Mouse (Mus musculus) intestine, embryonic 14.5 days (tissue): Measurements from ENCODE around the gene Ifrd2. TPM values are rescaled to one million over a fixed set of nuclear protein-coding genes. Genes with fewer than 3 reads are reported as not detected.

ENCODE experiments used
- ATAC-seq: fragments of 200-750 bp; cut with Nextera tagmentation; replicated peaks from 2 replicates; pipeline ENCODE4 v1.8.0; 2017; ENCODE audit warnings: low read depth, moderate number of reproducible peaks, moderate TSS enrichment, moderate library complexity; ENCODE audit not compliant: low FRiP score, low TSS enrichment
- DNase-seq: peaks from one replicate; pipeline ENCODE4 v3.0.0-alpha.2; 2018; ENCODE audit warnings: low spot score
- H3K27ac ChIP-seq: fragments of 300-500 bp; sonication (generic); 2 replicates; pipeline ENCODE4 v1.5.1; 2014; ENCODE audit warnings: low read depth, mild to moderate bottlenecking, control low read depth
- H3K27me3 ChIP-seq: fragments of 300-500 bp; sonication (generic); replicated peaks from 2 replicates; pipeline ENCODE4 v1.6.1; 2014; ENCODE audit warnings: low read length, control low read depth; ENCODE audit not compliant: control insufficient read depth, insufficient read depth
- H3K36me3 ChIP-seq: fragments of 300-500 bp; sonication (generic); 2 replicates; pipeline ENCODE4 v1.6.1; 2014; ENCODE audit warnings: low read length, control low read depth; ENCODE audit not compliant: control insufficient read depth, insufficient read depth
- H3K4me1 ChIP-seq: fragments of 300-500 bp; sonication (generic); replicated peaks from 2 replicates; pipeline ENCODE4 v1.6.1; 2014; ENCODE audit warnings: low read length, control low read depth, mixed read lengths; ENCODE audit not compliant: control insufficient read depth, insufficient read depth
- H3K4me2 ChIP-seq: fragments of 300-500 bp; sonication (generic); 2 replicates; pipeline ENCODE4 v1.6.1; 2014; ENCODE audit warnings: low read length
- H3K4me3 ChIP-seq: fragments of 300-500 bp; sonication (generic); 2 replicates; pipeline ENCODE4 v1.5.1; 2014; ENCODE audit warnings: low read depth, low read length, control low read depth, mixed read lengths
- H3K9ac ChIP-seq: fragments of 300-500 bp; sonication (generic); 2 replicates; pipeline ENCODE4 v1.6.1; 2014; ENCODE audit warnings: mild to moderate bottlenecking, low read length
- H3K9me3 ChIP-seq: fragments of 300-500 bp; sonication (generic); 2 replicates; pipeline ENCODE4 v1.6.1; 2016; ENCODE audit warnings: low read length, control low read depth; ENCODE audit not compliant: control insufficient read depth
- WGBS: fragments of 180-500 bp; shearing (Covaris S2); extraction: QIAGEN DNeasy Blood & Tissue Kit; methylation state at CpG from one replicate; pipeline ENCODE4 v1.1.7; 2014; 5-methylcytosine and 5-hydroxymethylcytosine counted together
- polyA plus RNA-seq: library from polyadenylated mRNA; unstranded; fragments of >200 nt; fragmentation: Nextera tagmentation; extraction: Ambion mirVana; gene quantifications from 2 replicates; pipeline ENCODE4 v1.2.1, GENCODE M21; 2014

Gene Ifrd2
- polyA plus RNA-seq, 1 experiment from 2014 or later = 77.4 TPM

GRCm38 (mm10) chr9:107634406-107635278 is 47.2 kb downstream of the Ifrd2 start:
- Histone ChIP-seq H3K36me3 (peaks cover 8% of the 10 kb centered on the region; the same call in 1 of the 2 replicates), H3K9me3 (no peaks in the 10 kb centered on the region), H3K27ac (peak overlapping the region; percentile 86), H3K4me3 (peak overlapping the region; percentile 89), H3K27me3 (no peaks in the 10 kb centered on the region), H3K4me2 (peak overlapping the region; percentile 96), H3K4me1 (peaks cover 53% of the 10 kb centered on the region), H3K9ac (peak overlapping the region; percentile 91)
- ATAC-seq = peak; percentile 3; the same call in 1 of the 2 replicates
- DNase-seq = no peak
- WGBS = 2% methylated on average over 35 of the region's 35 CpGs

- Histone ChIP-seq H3K36me3 (peaks cover 7% of the 10 kb centered on the region; the same call in 1 of the 2 replicates), H3K4me3 (peak within 1 kb of the TSS; percentile 89), H3K4me2 (peak within 1 kb of the TSS; percentile 96), H3K9me3 (no peaks in the 10 kb centered on the region), H3K27ac (peak within 1 kb of the TSS; percentile 86), H3K9ac (peak within 1 kb of the TSS; percentile 91), H3K27me3 (no peaks in the 10 kb centered on the region), H3K4me1 (peaks cover 45% of the 10 kb centered on the region)
- 5% methylated on average over 38 of the region's 38 CpGs for WGBS
- DNase-seq (peak; percentile 95), ATAC-seq (peak; percentile 96)
Measured at GRCm38 (mm10) chr9:107635279-107636028, 48.0 kb downstream of the Ifrd2 start, which contains the start of gene Gnai2. Gene Gnai2 (minus strand): TSS chr9:107635367.

- Histone ChIP-seq H3K4me2 (0 out of 2 replicates have a peak overlapping the region, but pooled peaks have one; percentile 14), H3K27me3 (no peaks in the 10 kb centered on the region), H3K9ac (no peak overlapping the region), H3K4me3 (no peak overlapping the region), H3K36me3 (peaks cover 7% of the 10 kb centered on the region; the same call in 1 of the 2 replicates), H3K4me1 (peaks cover 32% of the 10 kb centered on the region), H3K27ac (peak overlapping the region; percentile 70), H3K9me3 (no peaks in the 10 kb centered on the region)
- ATAC-seq = no peak; the same call in 1 of the 2 replicates
- DNase-seq = peak; percentile 69
- WGBS = 9% methylated on average over 7 of the region's 7 CpGs
Measured at GRCm38 (mm10) chr9:107637070-107637469, 49.6 kb downstream of the Ifrd2 start.

DNA sequence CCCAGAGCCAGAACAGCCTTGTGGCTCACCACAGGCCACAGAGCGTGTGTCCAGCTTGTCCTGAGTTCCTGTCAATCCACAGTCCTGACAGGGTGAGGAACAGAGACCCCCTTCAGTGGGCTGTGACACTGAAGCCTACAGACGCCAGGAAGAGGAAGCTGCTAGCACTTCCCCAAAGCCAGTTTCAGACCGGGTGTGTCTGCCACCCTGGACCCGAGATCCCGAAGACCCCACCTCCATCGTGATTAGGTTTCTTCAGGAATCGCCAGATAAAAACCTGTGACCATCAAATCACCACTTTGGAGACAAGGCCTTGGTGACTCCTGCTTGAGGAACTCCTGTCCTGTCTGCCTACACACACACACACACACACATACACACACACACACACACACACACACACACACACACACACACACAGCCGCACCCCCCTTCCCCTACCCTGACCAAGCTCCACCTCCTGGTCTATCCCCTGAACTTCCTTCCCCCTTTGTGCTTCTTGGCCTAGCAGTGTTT is 52.9 kb downstream of the Ifrd2 start:
- H3K4me2 ChIP-seq = no peak overlapping the region
- H3K9ac ChIP-seq = no peak overlapping the region
- no peaks in the 10 kb centered on the region for H3K27me3 ChIP-seq
- no peak for ATAC-seq
- no peak overlapping the region for H3K27ac ChIP-seq
- no peaks in the 10 kb centered on the region for H3K36me3 ChIP-seq
- 38% methylated on average over 8 of the region's 8 CpGs for WGBS
- H3K4me3 ChIP-seq = no peak overlapping the region
- no peaks in the 10 kb centered on the region for H3K9me3 ChIP-seq
- H3K4me1 ChIP-seq = peaks cover 27% of the 10 kb centered on the region
- no peak for DNase-seq

DNA sequence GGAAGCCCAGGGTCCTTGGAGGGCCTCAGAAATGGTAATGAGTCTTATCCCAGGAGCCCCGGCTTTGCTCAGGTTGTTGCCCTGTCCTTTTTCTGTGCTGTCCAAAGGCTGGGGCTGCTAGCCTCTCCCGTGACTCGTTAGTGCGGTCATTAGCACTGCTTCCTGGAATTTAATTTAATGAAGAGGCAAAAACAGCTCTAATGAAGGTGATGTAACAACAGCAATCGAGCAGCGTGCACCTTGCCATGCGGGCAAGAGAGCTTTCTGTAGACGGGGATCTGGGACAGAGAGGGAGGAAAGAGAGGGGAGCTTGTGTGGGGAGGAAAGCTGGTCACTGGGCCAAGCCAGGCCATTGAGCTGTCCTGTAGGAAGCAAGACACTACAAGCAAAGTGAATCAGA is 54.2 kb downstream of the Ifrd2 start:
- no peaks in the 10 kb centered on the region for H3K9me3 ChIP-seq
- ATAC-seq (no peak), DNase-seq (no peak)
- no peak overlapping the region for H3K4me2 ChIP-seq
- H3K27ac ChIP-seq = no peak overlapping the region
- H3K27me3 ChIP-seq = no peaks in the 10 kb centered on the region
- peaks cover 17% of the 10 kb centered on the region for H3K4me1 ChIP-seq
- no peaks in the 10 kb centered on the region for H3K36me3 ChIP-seq
- 54% methylated on average over 8 of the region's 8 CpGs for WGBS
- H3K9ac ChIP-seq = no peak overlapping the region
- no peak overlapping the region for H3K4me3 ChIP-seq

Other genes starting within 250 kb of the Ifrd2 start
- gene Hemk1, start 249.3 kb upstream of the Ifrd2 start, polyA plus RNA-seq = 10.4 and 12.8 TPM in 2 replicates
- gene 6430571L13Rik, start 247.0 kb upstream of the Ifrd2 start, polyA plus RNA-seq = 0.28 and 0.31 TPM in 2 replicates
- gene Cacna2d2, start 188.0 kb upstream of the Ifrd2 start, polyA plus RNA-seq = 0.35 and 0.55 TPM in 2 replicates
- gene Tmem115, start 53.7 kb upstream of the Ifrd2 start, polyA plus RNA-seq = 46.7 and 47.6 TPM in 2 replicates
- 27.1 and 30.8 TPM in 2 replicates for gene Cyb561d2, start 45.4 kb upstream of the Ifrd2 start, polyA plus RNA-seq
- gene Nprl2, start 45.4 kb upstream of the Ifrd2 start, polyA plus RNA-seq = 34.8 and 42.2 TPM in 2 replicates
- 0.54 TPM in 1 of 2 replicates, not detected in the other for gene Zmynd10, start 40.3 kb upstream of the Ifrd2 start, polyA plus RNA-seq
- gene Rassf1, start 36.1 kb upstream of the Ifrd2 start, polyA plus RNA-seq = 54.4 and 59.9 TPM in 2 replicates
- gene Tusc2, start 24.4 kb upstream of the Ifrd2 start, polyA plus RNA-seq = 42.8 and 45.1 TPM in 2 replicates
- gene Hyal2, start 19.7 kb upstream of the Ifrd2 start, polyA plus RNA-seq = 107 and 114 TPM in 2 replicates
- 4.0 and 5.1 TPM in 2 replicates for gene Hyal1, start 10.7 kb upstream of the Ifrd2 start, polyA plus RNA-seq
- 14.7 and 19.6 TPM in 2 replicates for gene Naa80, start 8.8 kb upstream of the Ifrd2 start, polyA plus RNA-seq
- 0.87 and 1.4 TPM in 2 replicates for gene Hyal3, start 6.8 kb upstream of the Ifrd2 start, polyA plus RNA-seq
- 16.5 and 18.3 TPM in 2 replicates for gene Sema3b, start 21.6 kb downstream of the Ifrd2 start, polyA plus RNA-seq
- gene Gnai2, start 47.7 kb downstream of the Ifrd2 start, polyA plus RNA-seq = 336 and 349 TPM in 2 replicates
- 2.2 and 9.3 TPM in 2 replicates for gene Slc38a3, start 81.9 kb downstream of the Ifrd2 start, polyA plus RNA-seq
- 1.7 and 2.6 TPM in 2 replicates for gene Gnat1, start 92.1 kb downstream of the Ifrd2 start, polyA plus RNA-seq
- 16.2 and 16.3 TPM in 2 replicates for gene Sema3f, start 122.8 kb downstream of the Ifrd2 start, polyA plus RNA-seq
- gene Rbm5, start 183.4 kb downstream of the Ifrd2 start, polyA plus RNA-seq = 156 and 174 TPM in 2 replicates